Mouse (Mus musculus) lung, adult 18-20 months (tissue): Measurements from ENCODE around the gene Stk19.
"Not testable (repeated sequence)": the region's sequence is repeated elsewhere in the genome, so short reads cannot be mapped to it uniquely, and the experiment has no call there.

Experiments
- DNase-seq, 2 experiments: peaks; one replicate each; pipeline ENCODE4 v3.0.0; 2022; ENCODE audit warnings: mixed read lengths in 2 of 2

The Stk19 gene

DNA sequence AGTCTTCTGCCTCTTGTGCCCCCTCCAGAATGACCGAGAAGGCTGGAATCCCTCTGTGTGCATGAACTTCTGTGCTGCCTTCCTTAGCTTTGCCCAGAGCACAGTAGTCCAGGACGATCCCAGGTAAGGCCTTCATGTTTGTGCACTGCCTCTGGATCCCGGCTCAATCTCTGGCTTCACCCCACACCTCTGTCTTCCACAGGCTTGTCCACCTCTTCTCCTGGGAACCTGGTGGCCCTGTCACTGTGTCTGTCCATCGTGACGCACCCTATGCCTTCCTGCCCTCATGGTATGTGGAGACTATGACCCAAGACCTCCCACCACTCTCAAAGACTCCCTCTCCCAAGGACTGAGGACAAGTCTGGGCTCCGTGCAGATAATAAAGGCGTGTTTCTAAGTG is 2.0 kb upstream of the Stk19 start:
- no peak for DNase-seq

- DNase-seq: no peak
These were observed 949 bp upstream of the Stk19 start for GRCm38 (mm10) chr17:34837464-34838324.

DNA sequence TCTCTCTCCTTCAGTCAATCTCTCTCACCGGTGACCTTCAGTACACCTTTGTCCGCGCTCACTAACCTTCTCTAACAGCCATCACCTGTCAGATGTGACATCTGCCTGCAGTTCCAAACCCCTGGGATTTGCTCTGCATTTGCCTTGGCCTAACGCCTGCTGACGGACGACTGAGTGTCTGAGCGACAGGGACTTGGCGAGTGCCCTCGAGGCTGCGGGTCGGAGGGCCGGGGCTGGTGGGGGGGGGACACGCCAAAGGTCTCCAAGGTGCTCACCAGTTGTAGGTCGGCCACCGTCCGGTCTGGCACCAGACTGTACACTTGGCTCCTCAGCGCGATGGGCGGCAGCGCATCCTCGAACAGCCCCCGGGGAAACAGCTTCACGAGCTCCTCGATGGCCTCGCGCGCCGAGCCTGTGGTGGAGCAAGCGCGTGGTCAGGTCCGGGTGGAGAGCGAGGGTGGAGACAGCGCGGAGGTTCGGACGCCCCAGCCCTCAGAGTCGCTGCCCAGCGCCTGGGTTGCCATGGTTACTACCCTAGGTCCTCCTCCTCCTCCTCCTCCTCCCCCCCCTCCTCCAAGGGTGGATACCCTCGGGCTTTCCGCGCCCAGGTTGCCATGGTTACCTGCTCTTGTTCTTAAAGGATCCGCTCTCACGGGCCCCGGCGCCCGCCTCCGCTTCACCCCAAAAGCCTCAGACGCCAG is 440 bp downstream of the Stk19 start:
- DNase-seq: no peak

DNA sequence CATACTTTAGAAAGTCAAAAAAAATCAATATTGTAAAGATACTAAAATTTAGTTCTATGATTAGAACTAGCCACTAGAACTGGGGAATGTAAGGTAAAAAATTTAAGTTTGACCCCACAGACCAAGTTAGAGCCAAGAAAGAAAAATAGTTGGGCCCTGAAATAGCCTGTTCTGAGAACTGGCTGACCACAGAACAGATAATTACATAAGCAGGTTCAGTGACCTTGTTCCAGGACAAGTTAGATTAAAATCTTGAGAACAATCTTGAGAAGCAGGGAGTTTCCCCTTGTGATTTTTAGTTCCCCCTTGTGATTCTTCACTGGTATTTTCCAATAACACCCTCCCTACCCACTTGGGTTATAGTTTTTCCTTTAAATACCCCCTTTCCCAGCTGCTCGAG is 6.0 kb downstream of the Stk19 start:
- DNase-seq: not testable (repeated sequence)

- DNase-seq: no peak
These were observed 21.9 kb downstream of the Stk19 start for GRCm38 (mm10) chr17:34814818-34815370.

DNA sequence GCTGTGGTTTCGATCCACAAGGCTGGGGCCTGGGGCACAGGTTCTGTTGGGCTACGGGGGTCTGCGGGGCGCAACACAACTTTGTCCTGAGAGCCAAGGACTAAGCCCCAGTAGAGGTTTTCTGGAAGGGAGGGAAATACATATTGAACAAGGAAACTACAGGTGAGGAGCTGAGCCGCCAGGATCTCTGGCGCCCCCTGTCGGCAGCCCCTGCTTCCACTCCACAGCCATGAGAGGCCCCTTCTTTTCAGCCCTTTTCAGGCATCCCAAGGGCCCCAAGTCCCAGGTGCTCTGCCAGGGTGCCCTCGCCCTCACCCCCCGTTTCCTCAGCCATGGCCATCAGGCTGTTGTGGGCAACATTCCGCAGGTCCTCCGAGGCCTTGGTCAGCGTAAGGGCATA is 23.0 kb downstream of the Stk19 start:
- DNase-seq: not testable (repeated sequence)

GRCm38 (mm10) chr17:34811275-34811674 is 25.5 kb downstream of the Stk19 start:
- DNase-seq: no peak

DNA sequence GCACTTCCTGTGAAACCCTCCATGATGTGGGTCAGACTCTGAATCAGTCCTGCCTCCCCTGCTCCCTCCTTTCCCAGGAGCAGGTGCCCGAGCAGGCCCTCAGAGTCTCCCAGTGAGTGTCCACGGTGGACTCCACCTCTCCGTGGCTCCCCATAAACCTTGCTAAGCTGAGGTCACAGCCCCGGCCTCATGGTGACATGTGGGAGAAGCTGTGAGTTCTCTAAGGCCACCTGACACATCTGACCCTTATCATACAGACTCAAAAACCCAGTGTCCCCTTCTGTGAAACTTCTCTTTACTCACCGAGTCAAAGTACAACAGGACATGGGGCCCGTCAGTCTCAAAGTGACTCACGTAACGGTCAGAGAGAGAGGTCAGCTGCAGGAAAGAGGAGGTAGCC is 25.9 kb downstream of the Stk19 start:
- not testable (repeated sequence) for DNase-seq

DNA sequence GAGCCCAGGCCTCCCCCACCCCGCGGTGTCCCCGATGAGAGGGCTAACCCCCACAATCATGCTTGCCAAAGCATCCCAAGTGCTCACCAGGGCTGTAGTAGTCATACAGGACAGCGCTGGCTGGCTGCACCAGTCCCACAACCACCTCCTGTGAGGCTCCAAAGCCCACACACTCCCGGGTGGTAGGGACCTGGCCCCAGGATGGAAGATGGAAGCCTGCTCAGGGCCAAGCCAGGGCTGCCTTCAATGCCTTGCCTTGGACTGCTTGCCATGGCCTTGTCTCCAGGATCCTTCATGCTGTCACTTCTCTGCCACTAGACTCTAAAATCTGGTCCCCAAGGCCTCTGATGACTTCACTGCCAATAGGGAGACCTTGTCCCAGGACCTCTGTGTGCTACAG is 26.3 kb downstream of the Stk19 start:
- not testable (repeated sequence) for DNase-seq

DNA sequence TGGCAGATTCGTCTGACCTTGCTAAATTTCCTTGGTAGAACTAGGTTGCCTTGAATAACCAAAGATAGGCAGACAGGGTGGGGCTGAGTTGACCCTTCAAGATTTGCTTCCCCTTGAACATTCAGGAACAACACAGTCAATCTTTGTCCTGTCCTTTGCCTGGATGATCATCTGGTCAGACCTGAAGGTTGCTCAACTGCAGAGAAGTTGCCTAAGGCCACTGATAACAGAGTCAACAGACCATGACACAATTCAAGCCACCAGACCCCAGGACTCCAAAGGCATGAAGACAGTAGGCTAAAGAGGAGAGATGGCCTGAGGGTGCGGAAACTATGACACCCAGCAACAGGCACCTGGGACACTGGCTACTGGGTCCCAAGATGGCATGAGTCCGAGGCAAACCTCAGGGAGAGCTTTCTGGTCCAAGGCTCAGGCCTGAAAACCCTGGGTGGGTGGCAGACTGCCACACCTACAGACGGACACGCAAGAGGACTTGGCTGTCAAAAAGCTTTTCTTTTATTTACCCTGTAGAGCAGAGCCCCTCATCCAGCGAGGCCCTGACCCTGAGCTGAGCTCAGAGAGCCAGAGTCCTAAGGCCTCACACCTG is 28.0 kb downstream of the Stk19 start:
- no peak for DNase-seq

DNA sequence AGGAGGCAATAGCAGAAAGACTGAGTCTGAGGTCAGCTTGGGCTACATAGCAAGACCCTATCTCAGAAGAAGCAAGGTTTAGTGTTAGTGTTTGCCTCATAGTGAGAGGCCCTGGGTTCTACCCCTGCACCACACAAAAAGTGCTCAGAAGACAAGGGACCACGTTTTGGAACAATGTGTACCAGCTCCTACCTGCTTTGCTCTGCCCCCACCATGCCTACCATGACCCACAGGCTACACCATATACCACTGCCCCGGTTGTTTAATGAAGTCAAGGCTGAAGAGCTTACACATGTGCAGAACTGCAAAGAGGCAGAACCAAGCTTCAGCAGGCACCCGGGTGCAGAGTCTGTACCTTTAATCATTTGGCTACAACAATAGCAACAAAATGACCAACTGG is 29.6 kb downstream of the Stk19 start:
- DNase-seq: no peak

DNA sequence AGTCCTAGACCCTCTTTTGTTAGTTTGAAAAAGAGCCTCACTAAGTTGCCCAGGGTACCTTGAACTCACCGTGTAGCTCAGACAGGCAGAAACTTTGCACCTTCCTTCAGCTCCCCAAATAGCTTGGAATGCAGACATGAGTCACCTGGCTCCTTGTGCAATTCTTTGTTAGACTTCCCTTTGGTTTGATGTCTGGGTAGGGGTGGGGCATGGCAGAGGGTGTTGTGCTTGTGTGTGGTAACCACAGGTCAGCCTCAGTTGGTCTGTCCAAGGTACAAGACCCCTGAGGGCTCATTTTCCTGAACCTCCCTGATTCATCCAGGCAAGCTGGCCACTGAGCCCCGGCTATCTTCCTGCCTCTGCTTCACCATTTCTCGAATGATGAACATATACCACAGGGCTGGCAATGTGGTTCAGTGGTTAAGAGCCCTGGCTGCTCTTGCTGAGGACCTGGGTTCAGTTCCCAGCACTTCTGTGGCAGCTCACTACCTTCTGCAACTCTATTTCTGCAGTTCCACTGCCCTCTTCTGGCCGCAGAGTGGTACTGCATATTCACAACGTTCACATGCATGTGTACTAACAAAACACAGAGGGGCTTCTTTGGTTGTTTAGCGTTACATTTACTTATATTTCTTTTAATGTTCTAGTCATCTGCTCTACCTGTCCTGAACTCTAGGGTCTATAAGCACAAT is 31.7 kb downstream of the Stk19 start:
- DNase-seq: no peak

DNA sequence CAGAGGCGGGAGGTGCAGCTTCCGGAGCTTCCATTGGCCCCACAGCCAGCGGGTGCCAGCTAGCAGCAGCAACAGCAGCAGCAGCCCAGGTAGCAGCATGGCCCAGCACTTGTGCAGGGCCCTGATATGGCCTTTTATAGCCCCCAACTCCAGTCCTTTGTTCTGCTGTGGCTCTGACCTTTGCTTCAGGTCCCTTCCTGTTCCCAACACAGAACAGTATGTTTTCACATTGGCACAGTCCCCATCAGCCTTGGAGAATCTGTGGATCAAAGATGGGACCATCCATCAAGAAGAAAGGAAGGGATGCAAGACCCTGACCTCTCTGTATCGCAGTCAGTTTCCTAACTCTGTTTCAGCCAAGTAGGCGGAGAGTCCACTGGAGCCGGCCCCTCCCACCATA is 32.4 kb downstream of the Stk19 start, which contains the start of gene Cyp21a1:
Gene Cyp21a1 (minus strand): TSS at position 261 of the 400 bp plus-strand sequence.
- not testable (repeated sequence) for DNase-seq

GRCm38 (mm10) chr17:34803367-34803766 is 33.4 kb downstream of the Stk19 start:
- DNase-seq: not testable (repeated sequence)

DNA sequence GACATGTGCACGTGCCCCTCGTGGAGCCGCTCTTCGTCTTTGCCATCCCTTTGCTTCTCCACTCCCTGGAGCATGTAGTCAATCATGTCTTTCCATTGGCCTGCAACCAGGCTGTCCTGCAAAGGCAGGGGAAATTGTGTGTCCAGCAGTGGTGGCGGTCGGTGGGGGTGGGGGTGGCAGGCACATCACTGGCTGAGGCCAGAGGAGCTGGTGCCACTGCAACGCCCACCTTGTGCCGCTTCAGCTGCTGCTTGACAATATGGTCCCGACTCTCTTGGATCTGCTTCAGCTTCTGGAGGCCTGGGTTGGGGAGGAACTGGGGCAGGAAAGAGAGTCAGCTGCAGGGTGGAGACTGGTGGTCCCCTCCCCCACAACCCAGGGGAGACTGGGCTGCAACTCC is 34.0 kb downstream of the Stk19 start:
- not testable (repeated sequence) for DNase-seq

DNA sequence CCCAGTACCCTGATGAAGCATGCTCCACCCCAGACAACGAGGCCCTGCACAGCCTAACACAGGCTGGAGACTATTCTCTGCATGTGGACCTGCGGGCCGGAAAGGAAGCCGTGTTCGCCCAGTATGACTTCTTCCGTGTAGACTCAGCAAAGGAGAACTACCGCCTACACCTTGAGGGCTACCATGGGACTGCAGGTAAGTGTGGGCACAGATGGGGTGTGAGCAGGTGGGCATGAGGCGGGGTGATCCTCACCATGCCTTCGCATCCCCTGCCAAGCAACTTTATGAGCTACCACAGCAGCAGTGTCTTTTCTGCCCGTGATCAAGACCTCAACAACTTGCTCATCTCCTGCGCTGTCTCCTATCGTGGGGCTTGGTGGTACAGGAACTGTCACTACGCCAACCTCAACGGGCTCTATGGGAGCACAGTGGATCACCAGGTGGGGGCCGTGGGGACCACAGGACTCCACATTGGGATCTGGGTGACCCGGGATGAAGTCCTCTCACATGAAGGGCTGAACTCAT is 35.9 kb downstream of the Stk19 start:
- DNase-seq: not testable (repeated sequence)

DNA sequence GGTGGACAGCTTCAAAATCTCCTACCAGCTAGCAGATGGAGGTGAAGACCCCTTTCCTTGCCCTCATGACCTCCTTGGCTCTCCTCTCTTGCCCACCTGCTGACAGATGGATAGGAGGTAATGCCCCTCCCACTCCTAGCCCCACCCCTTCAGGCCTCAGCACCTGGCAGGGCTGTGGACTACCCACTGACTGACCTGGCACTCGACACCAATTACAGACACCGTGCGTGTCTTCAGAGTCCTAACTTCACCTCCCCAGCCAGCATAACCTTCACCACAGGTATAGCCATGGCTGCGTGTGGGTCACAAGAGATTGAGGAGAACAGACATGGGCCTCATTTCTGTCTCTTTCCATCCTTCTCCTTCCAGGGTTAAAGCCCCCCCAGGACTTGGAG is 37.2 kb downstream of the Stk19 start:
- DNase-seq: no peak

DNA sequence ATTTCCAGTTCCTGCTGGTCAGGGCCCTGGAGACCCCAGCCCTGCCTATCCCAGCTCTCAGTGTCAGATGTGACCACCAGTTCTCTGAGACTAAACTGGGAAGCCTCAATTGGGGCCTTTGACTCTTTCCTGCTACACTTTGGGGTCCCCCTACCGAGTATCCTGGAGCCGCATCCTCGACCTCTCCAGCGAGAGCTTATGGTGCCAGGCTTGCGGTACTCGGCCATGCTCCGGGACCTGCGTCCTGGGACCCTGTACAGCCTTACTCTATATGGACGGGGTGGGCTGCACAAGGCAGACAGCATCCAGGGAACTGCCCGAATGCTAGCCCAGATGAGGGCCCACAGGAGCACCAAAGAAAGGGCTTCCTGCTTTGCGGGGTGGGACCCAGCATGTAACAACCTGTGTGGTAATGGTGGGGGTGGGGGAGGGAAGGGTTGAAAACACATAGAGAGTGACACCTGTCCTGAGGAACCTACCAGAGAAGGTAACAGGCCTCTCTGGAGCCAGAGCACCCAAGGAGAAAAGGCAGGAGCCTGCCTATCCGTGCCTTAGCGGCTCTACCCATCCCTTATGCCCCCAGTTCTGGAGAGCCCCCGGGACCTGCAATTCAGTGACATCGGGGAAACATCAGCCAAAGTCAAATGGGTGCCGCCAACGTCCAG is 37.7 kb downstream of the Stk19 start:
- DNase-seq: no peak

GRCm38 (mm10) chr17:34798071-34798470 is 38.7 kb downstream of the Stk19 start:
- not testable (repeated sequence) for DNase-seq

DNA sequence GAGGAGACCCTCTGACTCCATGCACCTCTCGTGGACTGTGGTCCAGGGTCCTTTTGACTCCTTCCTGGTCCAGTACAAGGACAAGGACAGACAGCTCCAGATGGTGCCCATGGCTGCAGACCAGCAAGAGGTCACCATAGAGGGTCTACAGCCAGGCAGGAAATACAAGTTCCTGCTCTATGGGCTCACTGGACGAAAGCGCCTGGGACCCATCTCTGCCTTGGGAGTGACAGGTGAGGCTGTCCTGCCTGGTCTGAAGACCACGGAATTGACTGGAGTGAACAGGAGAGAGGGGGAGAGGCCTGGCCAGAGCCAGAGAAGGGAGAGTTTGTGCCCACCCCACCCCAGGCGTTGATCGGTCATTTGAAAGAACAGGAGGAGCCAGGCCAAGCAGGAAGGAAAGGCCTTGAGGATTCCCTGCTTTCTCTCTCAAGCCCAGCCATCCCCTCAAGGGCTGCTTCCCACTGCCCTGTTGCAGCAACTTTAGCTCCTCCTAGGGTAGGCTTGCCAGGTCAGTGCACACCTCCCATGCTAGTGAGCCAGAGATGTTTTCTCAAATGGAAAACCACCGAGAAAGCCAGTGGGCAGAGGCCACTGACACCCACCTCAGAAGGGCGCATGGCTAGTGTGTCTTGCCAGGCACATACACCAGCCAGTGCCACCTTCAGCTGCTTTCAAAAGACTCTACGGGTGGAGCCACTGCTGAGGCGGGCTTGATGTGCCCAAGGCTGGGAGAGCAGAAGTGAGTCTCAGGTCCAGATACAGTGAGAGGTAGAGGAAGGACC is 39.3 kb downstream of the Stk19 start:
- not testable (repeated sequence) for DNase-seq
